Mouse (Mus musculus): ENCODE data around the gene Fxyd4. TPM values are rescaled to one million over a fixed set of nuclear protein-coding genes. Genes with fewer than 3 reads are reported as not detected.
A peak's percentile ranks its signal among the peaks of the same experiment; 100 is the strongest.

The Fxyd4 gene
- total and polyA plus RNA-seq, 3 experiments: not detected

DNA sequence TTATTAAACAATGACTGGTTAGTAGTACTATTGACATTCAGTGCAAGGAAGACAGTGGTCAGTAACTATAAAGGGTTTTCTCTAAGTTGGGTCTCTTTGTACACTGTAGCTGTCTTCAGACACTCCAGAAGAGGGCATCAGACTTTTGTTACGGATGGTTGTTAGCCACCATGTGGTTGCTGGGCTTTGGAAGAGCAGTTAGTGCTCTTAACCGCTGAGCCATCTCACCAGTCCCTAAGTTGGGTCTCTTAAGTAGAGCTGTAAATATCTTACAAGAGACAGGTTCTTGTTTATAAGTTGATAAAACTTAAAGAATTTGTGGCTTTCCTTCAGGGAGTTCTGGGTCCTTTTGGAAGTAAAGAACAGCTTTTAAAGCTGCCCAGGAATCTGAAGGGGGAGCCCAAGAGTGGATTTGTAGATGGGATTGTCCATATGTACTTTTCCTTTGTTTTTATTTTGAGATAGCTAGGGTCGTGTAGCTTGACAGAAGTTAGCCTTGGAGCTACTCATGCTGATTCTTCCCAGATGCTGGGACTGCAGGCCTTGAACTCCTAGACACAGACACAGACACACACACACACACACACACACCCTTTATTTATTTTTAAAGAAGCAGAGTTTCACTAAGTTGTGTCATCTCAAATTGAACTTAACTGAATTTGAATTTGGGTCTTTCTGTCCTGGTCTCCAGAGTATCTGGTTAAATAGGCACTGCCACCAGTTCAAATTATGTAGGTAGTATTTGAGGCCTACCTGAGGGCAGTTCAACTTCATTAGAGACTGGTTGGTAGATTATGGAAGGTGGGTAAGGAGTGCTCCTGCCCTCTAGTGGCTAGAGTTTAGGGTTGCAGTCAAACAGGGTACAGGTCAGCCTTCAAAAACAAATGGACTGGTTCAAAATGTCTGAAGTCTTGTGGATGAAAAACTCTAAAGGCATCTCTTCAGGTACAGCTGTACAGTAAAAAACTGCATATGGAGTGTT lies 16.5 kb downstream of the Fxyd4 start (continued):
- TF ChIP-seq PAX5 (IDR thresholded peaks at IDR 0.05; ENCODE audit: low read length): no peak
- no peak; the same call in 1 of the 2 replicates for TF ChIP-seq ZMIZ1 (IDR thresholded peaks at IDR 0.05; ENCODE audit: low read depth, low read length)
- no peak for TF ChIP-seq GABPA (IDR thresholded peaks at IDR 0.05; ENCODE audit: insufficient replicate concordance, low read depth, low read length)
- no peak for TF ChIP-seq JUND (conservative IDR thresholded peaks at IDR 0.05; ENCODE audit: low read depth, low read length)
- no peak for TF ChIP-seq CHD2 (IDR thresholded peaks at IDR 0.05; ENCODE audit: low read length)
- no peak for TF ChIP-seq TBP (conservative IDR thresholded peaks at IDR 0.05; ENCODE audit: low read depth, low read length)
- TF ChIP-seq MAFK (IDR thresholded peaks at IDR 0.05; ENCODE audit: insufficient replicate concordance, low read length): no peak
- no peak for TF ChIP-seq ELF1 (IDR thresholded peaks at IDR 0.05; ENCODE audit: low read depth, low read length)
- TF ChIP-seq E2F4 (IDR thresholded peaks at IDR 0.05; ENCODE audit: insufficient replicate concordance, low read depth, low read length): no peak
- TF ChIP-seq IRF4 (IDR thresholded peaks at IDR 0.05; ENCODE audit: low read depth, low read length): no peak
- TF ChIP-seq MAX (IDR thresholded peaks at IDR 0.05; ENCODE audit: low read length): no peak
- no peak for TF ChIP-seq MAZ (IDR thresholded peaks at IDR 0.05; ENCODE audit: low read depth, low read length)
- 0 out of 2 replicates have a peak, but pooled peaks have one; percentile 33 for TF ChIP-seq POLR2A (IDR thresholded peaks at IDR 0.05; ENCODE audit: low read depth, low read length)
- peak; percentile 21; the same call in 1 of the 2 replicates for TF ChIP-seq HCFC1 (IDR thresholded peaks at IDR 0.05; ENCODE audit: low read depth, low read length)
- peak; percentile 64 for TF ChIP-seq RAD21 (IDR thresholded peaks at IDR 0.05; ENCODE audit: low read depth, low read length)
- TF ChIP-seq MYC (IDR thresholded peaks at IDR 0.05; ENCODE audit: low read depth, low read length): 0 out of 2 replicates have a peak, but pooled peaks have one; percentile 19

DNA sequence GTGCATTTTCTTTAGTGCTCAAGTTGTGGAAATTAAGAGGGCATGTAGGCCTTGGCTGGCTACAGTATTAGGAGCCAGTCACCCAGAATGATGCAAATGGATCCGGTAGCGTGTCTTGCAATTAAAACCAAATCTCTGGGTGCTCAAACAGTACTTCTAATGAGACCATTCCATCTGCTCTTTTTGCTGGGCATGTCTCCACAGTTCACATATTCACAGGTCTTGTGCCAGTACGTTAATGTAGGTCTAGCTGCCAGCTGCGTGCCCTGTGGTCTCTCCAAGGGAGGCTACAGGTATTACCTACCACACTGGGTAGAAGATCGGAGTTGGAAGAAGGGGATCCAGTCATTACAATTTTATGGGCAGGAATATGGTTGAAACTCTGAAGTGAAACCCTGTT lies 19.4 kb downstream of the Fxyd4 start:
- TF ChIP-seq PAX5 (IDR thresholded peaks at IDR 0.05; ENCODE audit: low read length) (no peak), POLR2AphosphoS2 (IDR thresholded peaks at IDR 0.05; ENCODE audit: low read depth, low read length) (0 out of 2 replicates have a peak, but pooled peaks have one; percentile 10)
- Histone ChIP-seq H3K27me3 (replicated peaks) (no peaks in the 10 kb centered on the region), H3K4me1 (ENCODE audit: control insufficient read depth in 1 of 2, insufficient read depth in 2 of 2) (peaks cover 5 to 62% of the 10 kb centered on the region in 2 experiments; a peak in 3 of 4 replicates), H3K36me3 (replicated peaks in 1 of 2; ENCODE audit: control insufficient read depth in 1 of 2, insufficient read depth in 1 of 2, low read length in 1 of 2) (peaks cover 22 to 68% of the 10 kb centered on the region in 2 experiments), H3K4me3 (replicated peaks in 1 of 3; ENCODE audit: low read depth in 2 of 3, low read length in 2 of 3, poor library complexity in 1 of 3) (peak overlapping the region; percentile 64 to 75 (median 65)), H3K9me3 (replicated peaks; ENCODE audit: low read length) (no peaks in the 10 kb centered on the region), H3K9ac (ENCODE audit: insufficient read depth, low read depth) (peak overlapping the region; percentile 70), H3K4me2 (ENCODE audit: insufficient read depth, low read depth, poor library complexity, severe bottlenecking) (peak overlapping the region; percentile 97), H3K27ac (ENCODE audit: insufficient read depth, low read depth) (peak overlapping the region; percentile 4; the same call in 1 of the 2 replicates), H3K79me2 (replicated peaks; ENCODE audit: control insufficient read depth, extremely low read depth, insufficient read depth, poor library complexity, severe bottlenecking) (peaks cover 89% of the 10 kb centered on the region)
- no peak for DNase-seq (ENCODE audit: extremely low read depth)
- dilution Hi-C loops (cut with MboI; ENCODE audit: extremely low pct_ligation_motif_present, extremely low pct_unique_long_range_greater_than_20kb, low sequenced_read_pairs) (no loop called here), in situ Hi-C loops (cut with MboI; ENCODE audit: low pct_ligation_motif_present, low pct_unique_long_range_greater_than_20kb, low sequenced_read_pairs) (loop anchor here (5.0 to 10.0 kb wide), 2 partner anchors 36 to 53 kb away; partner anchors contain the start of gene Zfp239)

Data from CH12.LX (cell line).